In genomic region chr5:19726277-19726676, GRCm38 (mm10) we compare ENCODE assay signal across 26 mouse cellular contexts.
"Had no signal": no experiment of that assay in that cellular context is flagged by ENCODE, and none has a peak within 500 bp of the region (broad histone marks: within the 10 kb centered on the region; RNA-seq: fewer than 3 reads in every experiment).

No protein-coding gene starts in this region.

- H3K4me2 ChIP-seq: heart, embryonic 11.5 days; heart, embryonic 13.5 days; heart, embryonic 15.5 days; hindbrain, embryonic 13.5 days; hindbrain, embryonic 15.5 days; liver, embryonic 11.5 days; liver, embryonic 13.5 days; liver, embryonic 15.5 days had no signal

- H3K36me3 ChIP-seq: heart, embryonic 13.5 days; heart, embryonic 15.5 days; hindbrain, embryonic 13.5 days; hindbrain, embryonic 15.5 days; liver, embryonic 13.5 days; liver, embryonic 15.5 days had no signal

- ATAC-seq: hindbrain, postnatal 0 days; intestine, postnatal 0 days; liver, postnatal 0 days had no signal

- H3K9ac ChIP-seq: heart, embryonic 13.5 days; heart, embryonic 15.5 days; hindbrain, embryonic 13.5 days; hindbrain, embryonic 15.5 days; liver, embryonic 13.5 days; liver, embryonic 15.5 days; liver, postnatal 0 days had no signal

- H3K27me3 ChIP-seq: heart, embryonic 13.5 days; heart, embryonic 15.5 days; hindbrain, embryonic 13.5 days; hindbrain, embryonic 15.5 days; liver, embryonic 13.5 days; liver, embryonic 15.5 days had no signal

- H3K27ac ChIP-seq: gastrocnemius, adult 2 months; heart, adult 2 months; heart, embryonic 13.5 days; heart, embryonic 15.5 days; hindbrain, embryonic 13.5 days; hindbrain, embryonic 15.5 days; hindbrain, postnatal 0 days; layer of hippocampus, adult 2 months; left cerebral cortex, adult 2 months; liver, embryonic 13.5 days; liver, embryonic 15.5 days had no signal

- DNase-seq: gastrocnemius, adult 2 months; gastrocnemius, postnatal 10 days; gastrocnemius, postnatal 25 days; heart, adult 11 months; heart, adult 2 months; heart, postnatal 14 days; heart, postnatal 36 days; kidney, adult 18-20 months; kidney, adult 8-10 months; kidney, postnatal 10 days; kidney, postnatal 25 days; kidney, postnatal 4 days; liver; liver, embryonic 13.5 days; liver, postnatal 0 days had no signal

- H3K4me1 ChIP-seq: heart, embryonic 13.5 days; heart, embryonic 15.5 days; hindbrain, embryonic 13.5 days; hindbrain, embryonic 15.5 days; liver, embryonic 13.5 days; liver, embryonic 15.5 days had no signal

- H3K9me3 ChIP-seq: heart, embryonic 13.5 days; heart, embryonic 15.5 days; hindbrain, embryonic 13.5 days; hindbrain, embryonic 15.5 days; liver, embryonic 13.5 days; liver, embryonic 15.5 days had no signal

- H3K4me3 ChIP-seq: gastrocnemius, adult 2 months; heart, adult 2 months; heart, embryonic 13.5 days; heart, embryonic 15.5 days; hindbrain, embryonic 13.5 days; hindbrain, embryonic 15.5 days; layer of hippocampus, adult 2 months; left cerebral cortex, adult 2 months; liver, embryonic 13.5 days; liver, embryonic 15.5 days had no signal
